Mouse (Mus musculus) retina, postnatal 1 day (tissue): ENCODE measurements around the gene Txndc11.
A peak's percentile ranks its signal among the peaks of the same experiment; 100 is the strongest.

Source experiments
- DNase-seq: peaks from one replicate; pipeline ENCODE4 v3.0.0-alpha.2; 2012

Txndc11 gene

GRCm38 (mm10) chr16:11064341-11064740 lies 70.1 kb downstream of the Txndc11 start:
- no peak for DNase-seq

GRCm38 (mm10) chr16:11062794-11063721 lies 71.4 kb downstream of the Txndc11 start:
- peak; percentile 82 for DNase-seq

- no peak for DNase-seq
These were observed 73.8 kb downstream of the Txndc11 start, which contains the start of gene Snn for GRCm38 (mm10) chr16:11060645-11061044. TSS of gene Snn (plus strand) at chr16:11060945.

GRCm38 (mm10) chr16:11055916-11056315 lies 78.5 kb downstream of the Txndc11 start:
- peak; percentile 28 for DNase-seq

- no peak for DNase-seq
These were observed 79.6 kb downstream of the Txndc11 start for GRCm38 (mm10) chr16:11054871-11055270.

DNA sequence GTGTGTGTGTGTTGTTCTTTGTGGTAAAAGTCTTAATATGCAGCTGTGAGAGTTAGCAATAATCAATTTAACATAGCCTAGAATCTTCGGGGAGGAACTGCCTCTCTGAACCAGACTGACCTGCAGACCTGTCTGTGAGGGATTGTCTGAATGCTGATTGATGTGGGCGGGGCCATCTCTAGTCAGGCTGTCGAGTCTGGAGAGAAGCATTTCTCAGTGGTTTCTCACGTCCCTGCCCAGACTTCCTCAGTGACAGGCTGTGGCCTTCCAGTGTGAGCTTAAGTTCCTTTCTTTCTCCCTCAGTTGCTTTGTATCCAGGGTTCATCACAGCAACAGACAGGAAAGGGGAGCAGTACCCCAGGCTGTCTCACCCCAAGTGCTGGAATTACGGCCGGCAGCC lies 80.0 kb downstream of the Txndc11 start:
- DNase-seq = no peak

DNA sequence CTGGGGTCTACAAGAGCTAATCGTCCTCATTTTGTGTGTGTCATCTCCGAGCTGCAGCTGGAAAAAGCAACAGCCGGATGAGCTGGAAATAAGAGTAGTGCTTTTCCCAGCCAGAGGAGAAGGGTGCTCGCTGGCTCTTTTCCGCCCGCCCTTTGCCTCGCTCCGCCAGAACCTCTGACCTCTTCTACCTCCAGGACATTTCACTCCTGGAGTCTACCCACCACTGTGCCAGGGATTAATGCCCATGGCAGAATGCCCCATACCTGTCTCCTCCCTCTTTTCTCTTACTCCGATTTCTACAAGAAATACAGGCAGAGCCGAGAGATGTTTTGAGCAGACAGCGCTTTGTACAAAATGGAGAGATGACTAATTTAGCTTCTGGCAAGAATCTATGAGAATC lies 83.3 kb downstream of the Txndc11 start:
- no peak for DNase-seq

DNA sequence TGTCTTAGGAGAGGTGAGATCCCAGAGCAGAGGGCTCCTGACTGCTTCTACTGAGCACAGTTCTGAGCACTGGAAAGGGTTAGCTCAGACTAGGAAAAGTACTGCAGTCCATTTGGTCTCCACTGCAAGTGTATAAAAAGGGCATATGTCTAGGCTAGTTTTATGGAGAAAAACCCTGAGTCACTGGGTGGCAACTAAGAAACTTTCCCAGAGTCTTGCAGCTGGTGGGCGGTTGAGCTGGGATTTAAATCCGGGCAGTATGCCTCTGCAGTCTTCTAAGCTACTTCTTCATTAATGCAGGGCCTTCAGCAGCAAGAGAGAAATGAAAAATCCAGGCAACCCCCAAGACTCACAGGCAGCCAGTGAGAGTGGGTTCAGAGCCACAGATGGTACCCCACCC lies 84.2 kb downstream of the Txndc11 start:
- DNase-seq = no peak

DNA sequence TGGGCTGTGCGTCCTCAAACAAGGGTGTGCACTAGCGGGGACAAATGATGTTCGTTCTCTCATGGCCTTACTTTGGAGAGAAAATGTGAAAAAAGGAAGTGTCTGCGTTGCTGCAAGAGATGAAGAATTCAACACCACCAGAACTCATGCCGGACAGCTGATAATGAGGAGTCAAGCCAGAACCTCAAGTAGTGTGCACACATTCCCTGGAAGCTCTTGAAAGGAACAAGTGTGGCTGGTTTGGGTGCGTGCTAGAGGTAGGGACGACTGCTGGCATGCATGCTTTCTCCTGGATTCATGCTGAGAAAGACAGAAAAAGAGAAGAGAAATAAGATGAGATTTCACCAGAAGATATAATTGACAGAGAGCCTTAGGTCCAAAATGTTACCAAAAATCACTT lies 87.3 kb downstream of the Txndc11 start:
- no peak for DNase-seq

DNA sequence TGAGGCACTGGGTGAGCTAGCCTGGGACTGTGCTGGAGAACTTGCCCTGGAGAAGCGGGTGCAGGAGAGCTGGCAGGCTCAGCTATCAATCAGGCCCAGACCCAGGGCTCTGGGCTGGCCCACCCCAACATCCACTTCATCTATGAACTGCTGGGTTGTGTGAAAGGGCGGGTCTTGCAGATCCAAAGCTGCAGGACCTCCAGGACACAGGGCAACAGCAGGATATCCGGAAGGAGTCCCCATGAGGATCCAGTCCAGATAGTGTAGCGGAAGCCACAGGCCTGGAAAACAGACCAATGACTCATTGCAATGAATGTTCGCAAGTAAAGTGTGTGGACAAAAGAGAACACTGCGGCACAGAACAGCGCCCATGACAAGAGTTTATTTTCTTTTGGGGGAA lies 88.0 kb downstream of the Txndc11 start:
- DNase-seq = no peak

DNA sequence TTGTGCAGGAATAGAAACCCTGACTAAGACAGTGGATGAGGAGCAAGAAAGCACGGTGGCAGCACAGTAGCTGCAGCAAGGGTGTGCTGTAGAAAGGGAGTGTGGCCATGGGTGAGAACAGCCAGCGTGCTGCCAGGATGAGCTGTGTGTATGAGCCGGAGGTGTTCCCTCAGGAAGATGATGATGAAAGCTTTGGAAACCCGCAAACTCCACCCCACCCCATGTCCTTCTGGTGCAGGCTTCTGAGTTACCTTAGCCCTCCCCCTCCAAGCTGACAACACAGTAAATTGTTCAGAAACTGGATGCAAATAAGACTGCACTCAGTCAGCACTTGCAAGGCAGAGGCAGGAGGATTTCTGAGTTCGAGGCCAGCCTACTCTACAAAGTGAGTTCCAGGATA lies 91.2 kb downstream of the Txndc11 start:
- DNase-seq = no peak

- DNase-seq = no peak
These were observed 93.8 kb downstream of the Txndc11 start for GRCm38 (mm10) chr16:11040603-11041002.

DNA sequence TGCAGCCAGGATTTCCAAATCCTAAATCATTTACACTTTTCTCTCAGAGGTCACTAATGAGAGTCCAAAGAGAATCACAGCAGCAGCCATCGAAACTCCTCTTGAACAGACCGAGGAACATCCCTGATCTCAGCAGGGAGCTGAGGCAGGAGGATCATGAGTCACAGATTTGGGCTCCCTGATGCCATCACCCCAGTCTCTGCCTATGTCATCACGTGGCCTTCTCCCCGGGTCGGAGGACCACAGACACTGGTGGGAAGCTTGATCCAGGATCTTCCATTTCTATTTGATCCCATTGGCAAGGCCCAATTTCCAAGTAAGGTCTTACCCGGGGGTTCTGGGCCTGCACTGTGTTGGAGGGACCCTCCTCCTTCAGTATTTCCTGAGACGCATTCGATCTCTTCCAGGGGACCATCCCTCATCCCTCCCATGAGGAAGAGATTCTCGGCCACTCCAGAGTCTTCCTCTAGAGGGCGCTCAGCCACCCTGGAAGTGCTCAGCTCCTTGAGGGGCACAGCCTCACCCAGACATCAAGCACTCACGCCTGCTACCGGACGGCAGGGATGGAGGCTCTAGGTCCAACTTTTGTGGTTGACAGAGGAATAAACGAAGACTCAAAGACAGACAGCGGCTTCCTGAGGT lies 98.5 kb downstream of the Txndc11 start:
- DNase-seq = peak; percentile 89

DNA sequence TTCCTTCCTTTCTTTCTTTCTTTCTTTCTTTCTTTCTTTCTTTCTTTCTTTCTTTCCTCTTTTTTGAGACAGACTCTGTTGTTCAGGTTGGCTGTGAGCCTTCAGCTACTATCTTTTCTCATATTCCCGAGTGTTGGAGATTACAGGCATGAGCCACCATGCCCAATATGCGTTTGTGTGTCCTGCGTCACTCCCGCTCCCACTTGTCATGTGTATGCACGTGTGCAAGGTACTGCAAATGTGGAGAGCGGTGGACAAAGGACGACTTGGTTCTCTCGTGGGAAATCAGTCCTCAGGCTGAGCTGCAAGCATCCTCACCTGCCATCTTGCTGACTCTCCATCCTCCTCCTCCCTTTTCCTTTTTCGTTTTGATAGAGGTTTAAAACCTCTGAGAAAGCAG lies 99.2 kb downstream of the Txndc11 start:
- no peak for DNase-seq

GRCm38 (mm10) chr16:11034193-11034803 lies 100.2 kb downstream of the Txndc11 start:
- DNase-seq = peak; percentile 90

- DNase-seq = no peak
These were observed 103.1 kb downstream of the Txndc11 start for GRCm38 (mm10) chr16:11031320-11031719.

DNA sequence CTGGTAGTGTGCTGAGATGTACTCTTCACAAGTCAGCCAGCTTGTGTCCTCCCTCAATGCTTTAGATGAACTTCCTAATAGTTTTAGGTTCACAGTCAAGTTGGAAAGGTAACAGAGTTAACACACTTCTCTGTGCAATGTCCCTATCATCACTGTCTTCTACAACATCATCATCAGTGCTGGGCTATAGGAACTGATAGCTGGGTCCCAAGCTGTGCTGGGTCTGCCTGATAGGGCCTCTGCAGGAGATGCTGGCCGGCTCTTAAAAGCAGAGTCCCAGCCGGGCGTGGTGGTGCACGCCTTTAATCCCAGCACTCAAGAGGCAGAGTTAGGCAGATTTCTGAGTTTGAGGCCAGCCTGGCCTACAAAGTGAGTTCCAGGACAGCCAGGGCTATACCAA lies 103.6 kb downstream of the Txndc11 start:
- DNase-seq = no peak

- DNase-seq = no peak
These were observed 106.2 kb downstream of the Txndc11 start for GRCm38 (mm10) chr16:11028206-11028605.
